Mouse (Mus musculus) intestine, embryonic 16.5 days (tissue): ENCODE data around the gene Tbc1d30. TPM values are rescaled to one million over a fixed set of nuclear protein-coding genes. Genes with fewer than 3 reads are reported as not detected.
"Not testable (repeated sequence)": the region's sequence is repeated elsewhere in the genome, so short reads cannot be mapped to it uniquely, and the experiment has no call there.

ENCODE experiments used
- ATAC-seq: fragments of 200-750 bp; cut with Nextera tagmentation; 2 replicates; pipeline ENCODE4 v1.8.0; 2017; ENCODE audit warnings: moderate TSS enrichment, moderate library complexity
- H3K27ac ChIP-seq: fragments of 300-500 bp; sonication (generic); 2 replicates; pipeline ENCODE4 v1.5.1; 2014; ENCODE audit warnings: mild to moderate bottlenecking, low read length
- H3K27me3 ChIP-seq: fragments of 300-500 bp; sonication (generic); replicated peaks from 2 replicates; pipeline ENCODE4 v1.6.1; 2014; ENCODE audit warnings: low read length, control low read depth, mixed read lengths; ENCODE audit not compliant: control insufficient read depth, insufficient read depth
- H3K36me3 ChIP-seq: fragments of 300-500 bp; sonication (generic); 2 replicates; pipeline ENCODE4 v1.6.1; 2014; ENCODE audit warnings: low read length, control low read depth; ENCODE audit not compliant: control insufficient read depth, insufficient read depth
- H3K4me1 ChIP-seq: fragments of 300-500 bp; sonication (generic); 2 replicates; pipeline ENCODE4 v1.6.1; 2014; ENCODE audit warnings: low read length, control low read depth, mixed read lengths; ENCODE audit not compliant: control insufficient read depth, insufficient read depth
- H3K4me2 ChIP-seq: fragments of 300-500 bp; sonication (generic); 2 replicates; pipeline ENCODE4 v1.6.1; 2014; ENCODE audit warnings: low read depth, low read length, control low read depth
- H3K4me3 ChIP-seq: fragments of 300-500 bp; sonication (generic); 2 replicates; pipeline ENCODE4 v1.5.1; 2014; ENCODE audit warnings: mild to moderate bottlenecking, low read length
- H3K9ac ChIP-seq: fragments of 300-500 bp; sonication (generic); 2 replicates; pipeline ENCODE4 v1.6.1; 2014; ENCODE audit warnings: low read depth, low read length
- H3K9me3 ChIP-seq: fragments of 300-500 bp; sonication (generic); 2 replicates; pipeline ENCODE4 v1.6.1; 2016; ENCODE audit warnings: low read length, control low read depth; ENCODE audit not compliant: control insufficient read depth
- WGBS: fragments of 180-500 bp; shearing (Covaris S2); extraction: QIAGEN DNeasy Blood & Tissue Kit; methylation state at CpG from one replicate; pipeline ENCODE4 v1.1.7; 2014; 5-methylcytosine and 5-hydroxymethylcytosine counted together
- polyA plus RNA-seq: library from polyadenylated mRNA; unstranded; fragments of >200 nt; fragmentation: Nextera tagmentation; extraction: Ambion mirVana; gene quantifications from 2 replicates; pipeline ENCODE4 v1.2.1, GENCODE M21; 2015

Gene Tbc1d30
- polyA plus RNA-seq, 1 experiment from 2014 or later, result 4.3 TPM

DNA sequence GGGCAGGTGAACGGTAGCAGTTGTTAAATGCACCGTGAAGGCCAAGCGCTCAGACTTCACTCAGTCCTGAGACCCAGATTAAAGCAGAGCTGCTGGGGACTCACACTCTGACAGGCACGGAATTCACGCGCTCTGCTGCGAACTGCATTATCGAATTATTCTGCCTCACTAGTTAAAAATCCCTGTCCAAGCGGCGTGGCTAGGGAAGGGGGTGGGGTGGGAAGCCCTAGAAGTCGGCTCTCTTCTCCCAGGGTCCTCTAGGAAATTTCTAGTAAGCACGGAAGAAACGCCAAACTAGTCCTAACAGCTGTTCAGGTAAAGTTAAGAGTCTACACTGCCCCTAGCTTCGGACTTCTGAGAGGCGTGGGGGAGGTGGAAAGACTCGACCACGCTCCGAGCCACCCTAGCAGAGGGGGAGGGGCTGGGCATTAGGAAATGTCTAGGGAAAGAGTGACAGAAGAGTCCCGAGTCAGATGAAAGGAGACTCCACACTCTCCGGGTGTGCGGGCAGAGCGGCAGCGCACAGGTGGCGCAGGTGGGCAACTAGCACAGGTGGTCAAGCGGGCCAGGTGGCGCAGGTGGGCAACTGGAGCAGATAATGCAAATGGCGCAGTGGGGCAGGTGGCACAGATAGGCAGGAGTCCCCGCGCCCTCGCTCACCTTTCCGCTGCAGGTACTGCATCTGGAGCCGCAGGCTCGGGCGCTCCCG, 567 bp downstream of the Tbc1d30 start:
- H3K36me3 ChIP-seq, result no peaks in the 10 kb centered on the region
- peak overlapping the region; percentile 66 for H3K27ac ChIP-seq
- ATAC-seq, result peak; percentile 72
- 2% methylated on average over 35 of the region's 35 CpGs for WGBS
- peak overlapping the region; percentile 71 for H3K4me3 ChIP-seq
- H3K4me1 ChIP-seq, result peaks cover 11% of the 10 kb centered on the region
- peak overlapping the region; percentile 81 for H3K9ac ChIP-seq
- H3K27me3 ChIP-seq, result 0 out of 2 replicates have a peak, but pooled peaks cover 4% of the 10 kb centered on the region
- peak overlapping the region; percentile 81 for H3K4me2 ChIP-seq
- no peaks in the 10 kb centered on the region for H3K9me3 ChIP-seq

DNA sequence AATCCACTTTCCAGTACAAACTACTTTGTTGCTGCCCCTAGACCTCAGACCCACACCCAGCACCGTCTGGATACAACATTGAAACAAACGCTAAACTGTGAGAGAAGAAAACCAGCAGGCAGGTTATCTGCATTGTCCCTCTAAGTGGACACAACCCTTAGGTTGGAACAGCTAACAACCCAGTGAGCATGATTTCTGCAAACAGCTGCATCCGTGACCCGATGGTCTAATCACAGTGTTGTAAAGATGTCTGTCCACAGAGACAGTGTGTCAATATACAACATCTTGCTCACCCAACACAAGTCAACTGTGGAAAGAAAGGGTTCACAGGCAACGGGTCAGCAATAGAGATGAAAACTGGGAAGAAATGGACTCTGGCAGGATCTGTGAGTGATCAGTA, 1.8 kb downstream of the Tbc1d30 start:
- H3K36me3 ChIP-seq, result no peaks in the 10 kb centered on the region
- peak overlapping the region; percentile 35 for H3K27ac ChIP-seq
- WGBS, result 34% methylated on average over 5 of the region's 5 CpGs
- peak overlapping the region; percentile 81 for H3K4me2 ChIP-seq
- H3K4me3 ChIP-seq, result peak overlapping the region; percentile 10
- no peaks in the 10 kb centered on the region for H3K9me3 ChIP-seq
- 0 out of 2 replicates have a peak overlapping the region, but pooled peaks have one; percentile 6 for H3K9ac ChIP-seq
- H3K27me3 ChIP-seq, result 0 out of 2 replicates have a peak, but pooled peaks cover 4% of the 10 kb centered on the region
- H3K4me1 ChIP-seq, result peaks cover 11% of the 10 kb centered on the region
- ATAC-seq, result no peak

DNA sequence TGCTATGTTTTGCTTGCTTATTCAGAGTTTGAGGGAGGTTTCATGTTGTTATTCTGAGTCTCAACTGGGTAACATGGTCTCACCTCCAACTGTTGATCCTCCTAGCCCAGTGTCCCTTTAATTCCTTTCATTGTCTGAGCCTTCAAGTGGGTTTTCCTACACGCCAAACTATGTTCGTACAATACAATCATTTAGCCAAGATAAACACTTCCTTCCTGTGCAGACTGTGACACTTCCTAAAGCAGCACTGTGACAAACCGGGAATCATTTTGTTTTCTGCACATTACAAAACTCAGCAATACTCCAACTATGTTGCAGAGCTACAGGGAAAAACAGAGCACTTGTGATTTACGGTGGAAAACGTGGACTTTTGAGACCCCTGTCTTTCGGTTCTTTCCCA, 7.2 kb downstream of the Tbc1d30 start:
- no peak overlapping the region for H3K27ac ChIP-seq
- 53% methylated on average over 6 of the region's 6 CpGs for WGBS

DNA sequence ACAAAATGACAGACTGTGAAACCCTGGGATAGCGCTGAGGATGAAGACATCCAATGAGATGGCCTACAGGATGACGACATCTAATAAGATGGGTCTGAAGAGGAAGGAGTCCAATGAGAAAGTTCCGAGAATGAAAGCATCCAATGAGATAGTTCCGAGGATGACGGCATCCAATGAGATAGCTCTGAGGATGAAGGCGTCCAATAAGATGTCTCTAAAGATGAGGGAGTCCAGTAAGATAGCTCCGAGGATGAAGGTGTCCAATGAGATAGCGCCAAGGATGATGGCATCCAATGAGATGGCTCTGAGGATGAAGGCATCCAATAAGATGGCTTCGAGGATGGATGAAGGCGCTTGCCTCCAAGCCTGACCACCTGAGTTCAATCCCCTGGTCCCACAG, 8.8 kb downstream of the Tbc1d30 start:
- Histone ChIP-seq H3K36me3 (no peaks in the 10 kb centered on the region), H3K9me3 (no peaks in the 10 kb centered on the region), H3K27ac (no peak overlapping the region), H3K4me2 (no peak overlapping the region), H3K4me3 (no peak overlapping the region), H3K9ac (no peak overlapping the region), H3K4me1 (no peaks in the 10 kb centered on the region), H3K27me3 (no peaks in the 10 kb centered on the region)
- 96% methylated on average over 10 of the region's 10 CpGs for WGBS
- ATAC-seq, result no peak

More for the DNA sequence above, 7.2 kb downstream of the Tbc1d30 start:
- Histone ChIP-seq H3K4me2 (no peak overlapping the region), H3K27me3 (no peaks in the 10 kb centered on the region), H3K4me1 (no peaks in the 10 kb centered on the region), H3K4me3 (no peak overlapping the region), H3K9ac (no peak overlapping the region), H3K9me3 (no peaks in the 10 kb centered on the region), H3K36me3 (no peaks in the 10 kb centered on the region)
- no peak for ATAC-seq

DNA sequence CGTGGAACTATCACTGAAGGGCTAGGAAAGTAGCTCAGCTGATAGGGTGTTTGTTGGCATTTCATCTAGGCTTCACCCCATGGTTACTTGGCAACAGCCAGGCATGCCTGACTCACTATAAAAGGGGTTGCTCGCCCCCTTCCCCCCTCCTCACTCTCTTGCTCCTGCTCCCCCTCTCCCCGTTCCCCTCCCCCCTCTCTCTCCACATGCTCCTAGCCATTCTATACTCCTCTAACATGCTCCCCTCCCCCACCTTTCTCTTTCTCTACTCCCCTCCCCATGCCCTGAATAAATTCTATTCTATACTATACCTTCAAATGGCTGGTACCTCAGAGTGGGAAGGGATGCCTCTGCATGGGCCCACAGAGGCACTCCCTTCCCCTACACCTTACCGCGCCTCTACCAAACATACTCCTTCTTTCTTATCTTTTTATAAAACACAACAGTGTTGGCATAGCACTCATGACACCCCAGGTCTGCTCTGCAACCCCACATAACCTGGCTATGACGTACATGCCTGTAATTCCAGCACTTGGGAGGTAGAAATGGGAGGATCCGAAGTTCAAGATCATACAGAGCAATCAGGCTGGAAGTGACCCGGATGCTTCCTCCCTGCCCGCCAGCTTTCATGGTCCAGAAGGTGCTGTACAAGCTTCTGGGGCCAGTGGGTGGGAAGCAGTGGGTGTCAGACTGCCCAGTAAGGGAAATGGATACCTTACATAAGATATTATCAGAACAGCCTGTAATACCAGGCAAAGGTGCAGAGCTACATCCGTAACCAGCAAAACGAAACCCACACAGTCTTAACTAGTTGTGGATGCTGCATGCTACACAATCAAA, 10.1 kb downstream of the Tbc1d30 start:
- no peak for ATAC-seq
- 69% methylated on average over 11 of the region's 11 CpGs for WGBS
- no peaks in the 10 kb centered on the region for H3K9me3 ChIP-seq
- no peak overlapping the region for H3K27ac ChIP-seq
- H3K36me3 ChIP-seq, result no peaks in the 10 kb centered on the region
- H3K4me3 ChIP-seq, result no peak overlapping the region
- no peaks in the 10 kb centered on the region for H3K27me3 ChIP-seq
- no peak overlapping the region for H3K9ac ChIP-seq
- H3K4me2 ChIP-seq, result no peak overlapping the region
- no peaks in the 10 kb centered on the region for H3K4me1 ChIP-seq

DNA sequence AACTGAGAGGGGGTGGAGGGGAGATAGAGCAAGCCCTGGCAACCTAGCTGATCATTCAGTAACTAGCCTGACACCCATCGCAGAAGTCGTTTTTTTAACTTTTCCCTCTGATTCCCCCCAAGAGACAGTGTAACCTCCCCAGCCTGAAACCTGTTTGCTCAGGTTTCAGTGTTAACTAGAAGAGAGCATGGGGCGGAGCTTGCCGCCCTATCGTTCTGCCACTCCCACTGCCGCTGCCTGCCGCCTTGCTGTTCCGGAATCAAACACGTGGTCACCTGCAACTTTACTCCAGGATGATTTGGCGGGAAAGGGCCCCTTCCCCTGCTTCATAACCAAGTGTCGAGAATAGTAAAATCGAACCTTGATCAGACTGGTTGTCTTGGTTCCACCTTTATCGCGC, 14.5 kb downstream of the Tbc1d30 start:
- H3K4me1 ChIP-seq, H3K4me2 ChIP-seq, H3K27me3 ChIP-seq, H3K27ac ChIP-seq, H3K9me3 ChIP-seq, H3K9ac ChIP-seq, H3K4me3 ChIP-seq, ATAC-seq, H3K36me3 ChIP-seq: not testable (repeated sequence)
- WGBS, result 57% methylated on average over 14 of the region's 14 CpGs

DNA sequence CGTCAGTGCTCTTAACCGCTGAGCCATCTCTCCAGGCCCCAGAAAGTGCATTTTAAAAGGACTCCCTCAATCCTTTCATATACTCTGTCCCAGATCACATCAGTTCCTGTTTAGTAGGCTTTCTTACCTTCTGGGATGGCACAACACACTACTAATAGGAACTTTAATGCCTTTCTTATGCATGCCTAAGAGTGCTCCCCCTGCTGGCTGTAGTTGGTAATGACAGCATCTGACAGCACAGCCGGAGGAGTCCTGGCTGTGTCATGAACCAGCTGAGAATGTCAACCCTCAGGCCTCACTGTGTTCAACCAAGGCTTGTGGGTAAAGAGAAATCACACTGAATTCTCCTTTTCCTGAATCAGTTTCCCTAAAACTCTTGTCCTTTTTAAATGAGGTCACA, 16.5 kb downstream of the Tbc1d30 start:
- H3K4me3 ChIP-seq, result no peak overlapping the region
- H3K9ac ChIP-seq, result no peak overlapping the region
- WGBS, result 69% methylated on average over 3 of the region's 3 CpGs
- no peaks in the 10 kb centered on the region for H3K36me3 ChIP-seq
- no peaks in the 10 kb centered on the region for H3K27me3 ChIP-seq
- no peaks in the 10 kb centered on the region for H3K4me1 ChIP-seq
- H3K9me3 ChIP-seq, result no peaks in the 10 kb centered on the region
- H3K4me2 ChIP-seq, result no peak overlapping the region
- H3K27ac ChIP-seq, result no peak overlapping the region
- ATAC-seq, result no peak

DNA sequence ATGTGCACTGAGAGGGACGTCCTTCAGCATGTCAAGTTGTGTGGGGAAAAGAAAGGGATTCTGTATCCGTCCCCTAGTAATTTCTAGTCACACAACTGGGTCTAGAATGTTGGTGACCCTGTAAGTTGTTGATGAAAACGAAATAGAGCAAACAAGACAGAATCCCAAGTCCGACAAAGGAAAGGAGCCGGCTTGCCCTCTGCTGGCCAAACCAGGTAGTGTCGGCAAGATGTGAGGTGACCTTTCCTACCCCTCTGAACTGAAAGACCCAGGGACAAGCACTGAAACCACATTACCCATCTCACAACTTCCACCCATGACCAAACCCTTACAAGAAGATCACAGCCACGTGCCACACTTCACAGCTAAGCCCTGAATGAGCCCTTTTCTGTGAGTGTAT, 20.1 kb downstream of the Tbc1d30 start:
- no peaks in the 10 kb centered on the region for H3K27me3 ChIP-seq
- H3K4me3 ChIP-seq, result no peak overlapping the region
- ATAC-seq, result no peak
- H3K4me2 ChIP-seq, result no peak overlapping the region
- H3K9ac ChIP-seq, result no peak overlapping the region
- H3K27ac ChIP-seq, result no peak overlapping the region
- no peaks in the 10 kb centered on the region for H3K36me3 ChIP-seq
- no peaks in the 10 kb centered on the region for H3K4me1 ChIP-seq
- 14% methylated on average over 7 of the region's 7 CpGs for WGBS
- H3K9me3 ChIP-seq, result no peaks in the 10 kb centered on the region

DNA sequence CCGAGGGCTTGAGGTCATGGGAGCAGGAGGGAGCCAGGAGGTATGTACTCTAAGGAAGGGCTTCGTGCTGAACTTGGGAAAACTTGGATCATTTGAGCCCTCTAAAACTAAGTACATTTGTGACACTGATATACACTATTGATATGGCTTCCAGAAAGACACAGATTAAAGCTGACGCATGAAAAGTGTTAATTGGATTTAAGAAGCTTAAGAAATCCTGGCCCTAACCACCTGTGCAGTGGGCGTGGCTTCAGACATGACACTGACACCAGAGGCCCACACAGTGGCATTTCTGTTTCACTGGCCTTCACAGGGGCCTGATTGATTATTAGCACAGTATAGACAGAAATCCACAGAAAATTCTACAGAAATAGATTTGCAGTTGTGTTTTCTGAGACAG, 21.5 kb downstream of the Tbc1d30 start:
- Histone ChIP-seq H3K27me3 (no peaks in the 10 kb centered on the region), H3K4me3 (no peak overlapping the region), H3K9me3 (no peaks in the 10 kb centered on the region), H3K27ac (no peak overlapping the region), H3K4me2 (no peak overlapping the region), H3K4me1 (no peaks in the 10 kb centered on the region), H3K9ac (no peak overlapping the region), H3K36me3 (no peaks in the 10 kb centered on the region)
- WGBS, result 76% methylated on average over 4 of the region's 4 CpGs
- no peak for ATAC-seq
